Mouse (Mus musculus) embryonic facial prominence, embryonic 12.5 days (tissue): ENCODE results near the gene Gprc6a. TPM values are rescaled to one million over a fixed set of nuclear protein-coding genes. Genes with fewer than 3 reads are reported as not detected.
A peak's percentile ranks its signal among the peaks of the same experiment; 100 is the strongest.

Experiments
- ATAC-seq: fragments of 200-750 bp; cut with Nextera tagmentation; 2 replicates; pipeline ENCODE4 v1.8.0; 2017; ENCODE audit not compliant: insufficient number of reproducible peaks, insufficient read depth, low FRiP score, low TSS enrichment
- H3K27ac ChIP-seq: fragments of 300-500 bp; sonication (generic); 2 replicates; pipeline ENCODE4 v1.5.1; 2016; ENCODE audit warnings: mild to moderate bottlenecking
- H3K27me3 ChIP-seq: fragments of 300-500 bp; sonication (generic); 2 replicates; pipeline ENCODE4 v1.6.1; 2016; ENCODE audit warnings: mild to moderate bottlenecking, moderate library complexity
- H3K36me3 ChIP-seq: fragments of 300-500 bp; sonication (generic); 2 replicates; pipeline ENCODE4 v1.6.1; 2016; ENCODE audit warnings: mild to moderate bottlenecking
- H3K4me1 ChIP-seq: fragments of 300-500 bp; sonication (generic); 2 replicates; pipeline ENCODE4 v1.6.1; 2016
- H3K4me2 ChIP-seq: fragments of 300-500 bp; sonication (generic); replicated peaks from 2 replicates; pipeline ENCODE4 v1.6.1; 2016; ENCODE audit warnings: mild to moderate bottlenecking, moderate library complexity
- H3K4me3 ChIP-seq: fragments of 300-500 bp; sonication (generic); 2 replicates; pipeline ENCODE4 v1.5.1; 2016; ENCODE audit warnings: mild to moderate bottlenecking
- H3K9ac ChIP-seq: fragments of 300-500 bp; sonication (generic); 2 replicates; pipeline ENCODE4 v1.6.1; 2016; ENCODE audit warnings: mild to moderate bottlenecking, moderate library complexity
- H3K9me3 ChIP-seq: fragments of 300-500 bp; sonication (generic); 2 replicates; pipeline ENCODE4 v1.6.1; 2016; ENCODE audit warnings: mild to moderate bottlenecking, moderate library complexity
- WGBS: fragments of 180-500 bp; shearing (Covaris S2); methylation state at CpG from one replicate; pipeline ENCODE4 v1.1.7; 2016; 5-methylcytosine and 5-hydroxymethylcytosine counted together
- polyA plus RNA-seq: library from polyadenylated mRNA; unstranded; fragments of >200 nt; fragmentation: Nextera tagmentation; extraction: Ambion mirVana; gene quantifications from 2 replicates; pipeline ENCODE4 v1.2.1, GENCODE M21; 2016

The Gprc6a gene
- polyA plus RNA-seq, 1 experiment from 2014 or later, result not detected

- WGBS, result 76% methylated on average over 11 of the region's 11 CpGs
- ATAC-seq, result no peak
- no peaks in the 10 kb centered on the region for H3K4me1 ChIP-seq
- no peak overlapping the region for H3K4me3 ChIP-seq
- H3K27me3 ChIP-seq, result no peaks in the 10 kb centered on the region
- H3K36me3 ChIP-seq, result no peaks in the 10 kb centered on the region
- H3K4me2 ChIP-seq, result no peak overlapping the region
- no peak overlapping the region for H3K9ac ChIP-seq
- no peaks in the 10 kb centered on the region for H3K9me3 ChIP-seq
- no peak overlapping the region for H3K27ac ChIP-seq
Measured at GRCm38 (mm10) chr10:51614826-51615590, 16.3 kb downstream of the Gprc6a start.

GRCm38 (mm10) chr10:51613421-51613820 lies 17.8 kb downstream of the Gprc6a start:
- Histone ChIP-seq H3K36me3 (no peaks in the 10 kb centered on the region), H3K9ac (no peak overlapping the region), H3K4me3 (no peak overlapping the region), H3K9me3 (no peaks in the 10 kb centered on the region), H3K27ac (no peak overlapping the region), H3K27me3 (no peaks in the 10 kb centered on the region), H3K4me1 (no peaks in the 10 kb centered on the region), H3K4me2 (no peak overlapping the region)
- no peak for ATAC-seq
- WGBS, result 70% methylated on average over 3 of the region's 3 CpGs

GRCm38 (mm10) chr10:51611969-51612682 lies 19.1 kb downstream of the Gprc6a start:
- Histone ChIP-seq H3K4me3 (no peak overlapping the region), H3K27ac (no peak overlapping the region), H3K4me1 (no peaks in the 10 kb centered on the region), H3K36me3 (no peaks in the 10 kb centered on the region), H3K27me3 (no peaks in the 10 kb centered on the region), H3K9me3 (no peaks in the 10 kb centered on the region), H3K9ac (no peak overlapping the region), H3K4me2 (no peak overlapping the region)
- WGBS, result 75% methylated on average over 9 of the region's 9 CpGs
- no peak for ATAC-seq

- Histone ChIP-seq H3K9ac (no peak overlapping the region), H3K36me3 (no peaks in the 10 kb centered on the region), H3K9me3 (no peaks in the 10 kb centered on the region), H3K4me1 (no peaks in the 10 kb centered on the region), H3K4me3 (no peak overlapping the region), H3K27me3 (no peaks in the 10 kb centered on the region), H3K27ac (no peak overlapping the region), H3K4me2 (no peak overlapping the region)
- ATAC-seq, result no peak
- WGBS, result 63% methylated on average over 4 of the region's 4 CpGs
Measured at GRCm38 (mm10) chr10:51609741-51610425, 21.4 kb downstream of the Gprc6a start.

- no peaks in the 10 kb centered on the region for H3K4me1 ChIP-seq
- H3K4me3 ChIP-seq, result no peak overlapping the region
- 79% methylated on average over 9 of the region's 9 CpGs for whole genome bisulfite sequencing
- H3K27ac ChIP-seq, result no peak overlapping the region
- no peak overlapping the region for H3K4me2 ChIP-seq
- no peaks in the 10 kb centered on the region for H3K36me3 ChIP-seq
- H3K27me3 ChIP-seq, result no peaks in the 10 kb centered on the region
- no peaks in the 10 kb centered on the region for H3K9me3 ChIP-seq
- H3K9ac ChIP-seq, result no peak overlapping the region
- no peak for ATAC-seq
Measured at GRCm38 (mm10) chr10:51596928-51597635, 34.2 kb downstream of the Gprc6a start.

GRCm38 (mm10) chr10:51595001-51595931 lies 36.0 kb downstream of the Gprc6a start:
- Histone ChIP-seq H3K4me2 (0 out of 2 replicates have a peak overlapping the region, but pooled peaks have one; percentile 22), H3K9me3 (no peaks in the 10 kb centered on the region), H3K36me3 (no peaks in the 10 kb centered on the region), H3K4me1 (no peaks in the 10 kb centered on the region), H3K9ac (no peak overlapping the region), H3K4me3 (no peak overlapping the region), H3K27ac (no peak overlapping the region), H3K27me3 (no peaks in the 10 kb centered on the region)
- no peak for ATAC-seq
- WGBS, result 41% methylated on average over 10 of the region's 10 CpGs

GRCm38 (mm10) chr10:51591574-51591973 lies 39.7 kb downstream of the Gprc6a start:
- H3K4me1 ChIP-seq, result no peaks in the 10 kb centered on the region
- H3K36me3 ChIP-seq, result no peaks in the 10 kb centered on the region
- H3K27me3 ChIP-seq, result no peaks in the 10 kb centered on the region
- H3K4me2 ChIP-seq, result no peak overlapping the region
- WGBS, result 83% methylated on average over 2 of the region's 2 CpGs
- no peak overlapping the region for H3K27ac ChIP-seq
- no peaks in the 10 kb centered on the region for H3K9me3 ChIP-seq
- H3K4me3 ChIP-seq, result no peak overlapping the region
- H3K9ac ChIP-seq, result no peak overlapping the region
- no peak for ATAC-seq

GRCm38 (mm10) chr10:51590139-51590574 lies 41.1 kb downstream of the Gprc6a start, which contains the start of gene Fam162b:
Gene Fam162b, minus strand, starts transcription at chr10:51590517.
- Histone ChIP-seq H3K4me2 (peak within 1 kb of the TSS; percentile 64), H3K36me3 (no peaks in the 10 kb centered on the region), H3K27ac (no peak within 1 kb of the TSS), H3K4me3 (peak within 1 kb of the TSS; percentile 34), H3K9me3 (no peaks in the 10 kb centered on the region), H3K4me1 (no peaks in the 10 kb centered on the region), H3K27me3 (no peaks in the 10 kb centered on the region), H3K9ac (peak within 1 kb of the TSS; percentile 17; the same call in 1 of the 2 replicates)
- 4% methylated on average over 19 of the region's 19 CpGs for WGBS
- ATAC-seq, result 0 out of 2 replicates have a peak, but pooled peaks have one; percentile 69

- Histone ChIP-seq H3K9ac (no peak overlapping the region), H3K4me1 (no peaks in the 10 kb centered on the region), H3K4me3 (no peak overlapping the region), H3K27me3 (no peaks in the 10 kb centered on the region), H3K36me3 (no peaks in the 10 kb centered on the region), H3K27ac (no peak overlapping the region), H3K4me2 (no peak overlapping the region), H3K9me3 (no peaks in the 10 kb centered on the region)
- no peak for ATAC-seq
Measured at GRCm38 (mm10) chr10:51584919-51585318, 46.3 kb downstream of the Gprc6a start.

GRCm38 (mm10) chr10:51584378-51584777 lies 46.9 kb downstream of the Gprc6a start:
- H3K9me3 ChIP-seq, result no peaks in the 10 kb centered on the region
- no peak overlapping the region for H3K4me3 ChIP-seq
- no peaks in the 10 kb centered on the region for H3K27me3 ChIP-seq
- no peaks in the 10 kb centered on the region for H3K4me1 ChIP-seq
- WGBS, result 72% methylated on average over 1 of the region's 1 CpGs
- no peaks in the 10 kb centered on the region for H3K36me3 ChIP-seq
- no peak overlapping the region for H3K4me2 ChIP-seq
- no peak for ATAC-seq
- H3K27ac ChIP-seq, result no peak overlapping the region
- H3K9ac ChIP-seq, result no peak overlapping the region
